Comparison of ENCODE assay signal across 8 mouse cellular contexts in the genomic region with DNA sequence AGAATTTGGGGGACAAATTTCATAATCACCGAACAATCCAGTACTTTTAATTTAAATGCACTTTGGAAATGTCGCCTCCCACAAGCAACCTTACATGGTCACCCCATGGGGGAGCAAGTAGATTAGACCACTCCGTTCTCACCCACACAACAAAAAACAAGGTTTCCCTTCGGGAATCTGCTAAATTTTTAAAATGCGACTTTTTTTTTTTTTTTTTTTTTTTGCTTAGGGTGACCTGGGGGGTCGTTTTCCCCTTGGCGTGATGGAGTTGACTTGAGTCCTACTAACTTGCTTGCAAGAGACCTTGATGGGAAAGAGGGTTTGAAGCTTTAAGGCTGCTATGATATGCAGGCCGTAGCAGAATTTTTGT. TPM values are rescaled to one million over a fixed set of nuclear protein-coding genes. Genes with fewer than 3 reads are reported as not detected.
DNase-seq lines count a peak whose midpoint lies in the region; ATAC-seq lines count a peak whose summit lies in the region.

No protein-coding gene starts in this region.

- intact Hi-C loops in left cerebral cortex, postnatal 10 days (cut with DNase I): loop anchor here (5.0 kb wide), 1 partner anchor 35 kb away; no protein-coding TSS in a partner anchor
- intact Hi-C loops in left cerebral cortex, postnatal 14 days (cut with DNase I): loop anchor here (10.0 kb wide), 1 partner anchor 172 kb away; no protein-coding TSS in a partner anchor

- peak overlapping the region; percentile 87 for H3K27ac ChIP-seq in liver, embryonic 11.5 days (ENCODE audit: low read depth, low read length)
- H3K27ac ChIP-seq in embryonic facial prominence, embryonic 13.5 days: peak overlapping the region; percentile 85
- H3K27ac ChIP-seq in intestine, embryonic 16.5 days (ENCODE audit: low read length): peak overlapping the region; percentile 72
- H3K27ac ChIP-seq in neural tube, embryonic 13.5 days (replicated peaks): 0 out of 2 replicates have a peak overlapping the region, but pooled peaks have one; percentile 54

- H3K4me1 ChIP-seq in liver, embryonic 11.5 days (replicated peaks; ENCODE audit: control insufficient read depth, insufficient read depth, low read length): peaks cover 43% of the 10 kb centered on the region
- H3K4me1 ChIP-seq in embryonic facial prominence, embryonic 13.5 days: peaks cover 34% of the 10 kb centered on the region
- peaks cover 26% of the 10 kb centered on the region for H3K4me1 ChIP-seq in intestine, embryonic 16.5 days (ENCODE audit: control insufficient read depth, insufficient read depth, low read length)
- H3K4me1 ChIP-seq in neural tube, embryonic 13.5 days (replicated peaks): peaks cover 42% of the 10 kb centered on the region

- H3K9ac ChIP-seq in liver, embryonic 11.5 days (ENCODE audit: low read depth, low read length): peak overlapping the region; percentile 72
- H3K9ac ChIP-seq in embryonic facial prominence, embryonic 13.5 days: peak overlapping the region; percentile 66; the same call in 1 of the 2 replicates
- peak overlapping the region; percentile 65; the same call in 1 of the 2 replicates for H3K9ac ChIP-seq in intestine, embryonic 16.5 days (ENCODE audit: low read depth, low read length)
- no peak overlapping the region for H3K9ac ChIP-seq in neural tube, embryonic 13.5 days

- H3K4me2 ChIP-seq in liver, embryonic 11.5 days: peak overlapping the region; percentile 97
- H3K4me2 ChIP-seq in embryonic facial prominence, embryonic 13.5 days: peak overlapping the region; percentile 75
- H3K4me2 ChIP-seq in intestine, embryonic 16.5 days (ENCODE audit: low read depth, low read length): peak overlapping the region; percentile 72
- H3K4me2 ChIP-seq in neural tube, embryonic 13.5 days: peak overlapping the region; percentile 93

- H3K9me3 ChIP-seq in liver, embryonic 11.5 days (ENCODE audit: control insufficient read depth, low read length): no peaks in the 10 kb centered on the region
- no peaks in the 10 kb centered on the region for H3K9me3 ChIP-seq in embryonic facial prominence, embryonic 13.5 days
- H3K9me3 ChIP-seq in intestine, embryonic 16.5 days (ENCODE audit: control insufficient read depth, low read length): no peaks in the 10 kb centered on the region
- H3K9me3 ChIP-seq in neural tube, embryonic 13.5 days: no peaks in the 10 kb centered on the region

- peak overlapping the region; percentile 68 for H3K4me3 ChIP-seq in liver, embryonic 11.5 days (ENCODE audit: low read depth, low read length)
- peak overlapping the region; percentile 92 for H3K4me3 ChIP-seq in embryonic facial prominence, embryonic 13.5 days
- peak overlapping the region; percentile 55 for H3K4me3 ChIP-seq in intestine, embryonic 16.5 days (ENCODE audit: low read length)
- peak overlapping the region; percentile 65; the same call in 1 of the 2 replicates for H3K4me3 ChIP-seq in neural tube, embryonic 13.5 days

- ATAC-seq in liver, embryonic 11.5 days (replicated peaks; ENCODE audit: low FRiP score): no peak
- ATAC-seq in embryonic facial prominence, embryonic 13.5 days (ENCODE audit: insufficient number of reproducible peaks, insufficient read depth, low FRiP score, low TSS enrichment, low read depth): no peak
- no peak for ATAC-seq in intestine, embryonic 16.5 days
- no peak for ATAC-seq in neural tube, embryonic 13.5 days (ENCODE audit: low read depth)

- DNase-seq in liver, embryonic 11.5 days (ENCODE audit: low spot score): no peak
- no peak for DNase-seq in liver
- no peak for DNase-seq in left cerebral cortex, postnatal 10 days (ENCODE audit: extremely low spot score in 1 of 2, low spot score in 2 of 2)
- DNase-seq in frontal cortex, adult 2 months (ENCODE audit: extremely low spot score in 1 of 2, low spot score in 1 of 2): no peak
- no peak for DNase-seq in left cerebral cortex, postnatal 14 days (ENCODE audit: low spot score in 2 of 2)

- no peaks in the 10 kb centered on the region for H3K36me3 ChIP-seq in liver, embryonic 11.5 days (ENCODE audit: control insufficient read depth, insufficient read depth, low read length)
- H3K36me3 ChIP-seq in embryonic facial prominence, embryonic 13.5 days: no peaks in the 10 kb centered on the region
- H3K36me3 ChIP-seq in intestine, embryonic 16.5 days (ENCODE audit: control insufficient read depth, insufficient read depth, low read length): no peaks in the 10 kb centered on the region
- H3K36me3 ChIP-seq in neural tube, embryonic 13.5 days: no peaks in the 10 kb centered on the region

- WGBS in liver, embryonic 11.5 days: 14% methylated on average over 8 of the region's 8 CpGs
- 11% methylated on average over 8 of the region's 8 CpGs for WGBS in embryonic facial prominence, embryonic 13.5 days
- WGBS in intestine, embryonic 16.5 days: 29% methylated on average over 8 of the region's 8 CpGs
- 14% methylated on average over 8 of the region's 8 CpGs for WGBS in neural tube, embryonic 13.5 days

- no peaks in the 10 kb centered on the region for H3K27me3 ChIP-seq in liver, embryonic 11.5 days (replicated peaks; ENCODE audit: control insufficient read depth, insufficient read depth, low read length)
- H3K27me3 ChIP-seq in embryonic facial prominence, embryonic 13.5 days: no peaks in the 10 kb centered on the region
- H3K27me3 ChIP-seq in intestine, embryonic 16.5 days (replicated peaks; ENCODE audit: control insufficient read depth, insufficient read depth, low read length): no peaks in the 10 kb centered on the region
- peaks cover 15% of the 10 kb centered on the region for H3K27me3 ChIP-seq in neural tube, embryonic 13.5 days

RNA-seq across cellular contexts. Expression of a gene that starts 0.8 kb away (rescaled TPM):
- 14.0 and 15.4 TPM in 2 replicates for polyA plus RNA-seq in liver, embryonic 11.5 days (2014; fragmentation: Nextera tagmentation; extraction: Ambion mirVana)
- 17.7 and 20.8 TPM in 2 replicates for polyA plus RNA-seq in embryonic facial prominence, embryonic 13.5 days (2015; fragmentation: Nextera tagmentation; extraction: Ambion mirVana)
- polyA plus RNA-seq in intestine, embryonic 16.5 days (2015; fragmentation: Nextera tagmentation; extraction: Ambion mirVana): 15.7 and 22.2 TPM in 2 replicates
- 6.2 and 8.0 TPM in 2 replicates for polyA plus RNA-seq in neural tube, embryonic 13.5 days (2015; fragmentation: Nextera tagmentation; extraction: Ambion mirVana)
- total RNA-seq in left cerebral cortex, postnatal 10 days (2021): 10 to 100 TPM; 24.5 to 31.1 TPM
- polyA plus RNA-seq in frontal cortex, adult 2 months (2012; rRNA removed): 18.0 and 21.5 TPM in 2 replicates
- total RNA-seq in left cerebral cortex, postnatal 14 days (2021): 10 to 100 TPM; 29.6 to 33.9 TPM
